10 mouse cellular contexts compared by ENCODE assay signal in the genomic region with DNA sequence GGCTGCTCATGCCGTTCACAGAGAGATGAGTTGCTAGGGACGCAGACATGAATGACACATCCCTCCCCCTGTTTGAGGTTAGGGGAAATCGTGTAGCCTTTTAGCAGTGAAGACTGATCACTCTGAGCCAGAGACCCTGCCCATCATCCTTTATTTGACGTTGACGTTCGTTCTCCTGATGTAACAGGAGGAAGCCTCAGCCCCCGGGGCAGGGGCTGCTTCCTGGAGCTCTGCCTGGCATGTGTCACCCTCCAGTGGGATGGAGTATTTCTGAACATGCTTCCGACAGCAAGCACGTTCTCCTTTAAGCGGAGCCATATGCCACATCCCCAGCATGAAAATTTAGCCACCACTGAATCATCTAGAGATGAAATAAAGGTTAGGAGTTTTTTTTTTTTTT.
DNase-seq lines count a peak whose midpoint lies in the region; ATAC-seq and TF ChIP-seq lines count a peak whose summit lies in the region.
"Had no signal": no experiment of that assay in that cellular context is flagged by ENCODE, and none has a peak within 500 bp of the region (broad histone marks: within the 10 kb centered on the region; RNA-seq: fewer than 3 reads in every experiment).

No protein-coding gene starts in this region.

- peak overlapping the region; percentile 24 for H3K4me2 ChIP-seq in midbrain, embryonic 16.5 days (ENCODE audit: low read length)

- DNase-seq in midbrain, embryonic 10.5 days (ENCODE audit: low spot score) = no peak
- DNase-seq in frontal cortex, postnatal 25 days (ENCODE audit: low spot score in 2 of 2) = peak; percentile 35 to 41
- peak; percentile 50 to 60 for DNase-seq in left cerebral cortex, adult 18-20 months (ENCODE audit: low spot score in 2 of 2)
- DNase-seq in right cerebral cortex, postnatal 4 days = peak; percentile 29
- DNase-seq in heart, postnatal 14 days = no peak
- DNase-seq in heart, adult 2 months = no peak
- no peak for DNase-seq in thymus, postnatal 36 days
- DNase-seq: lung, postnatal 14 days; thymus, postnatal 14 days had no signal

- no peak overlapping the region for H3K4me3 ChIP-seq in midbrain, embryonic 16.5 days (ENCODE audit: low read depth, low read length)
- no peak overlapping the region for H3K4me3 ChIP-seq in midbrain, embryonic 10.5 days
- H3K4me3 ChIP-seq in heart, adult 2 months = no peak overlapping the region

- no peak for TF ChIP-seq POLR2A in heart, adult 2 months (IDR thresholded peaks at IDR 0.05; ENCODE audit: insufficient read depth, low read depth, low read length)

- peaks cover 11% of the 10 kb centered on the region for H3K4me1 ChIP-seq in midbrain, embryonic 16.5 days (ENCODE audit: control insufficient read depth, insufficient read depth, low read length)
- peaks cover 4% of the 10 kb centered on the region; the same call in 1 of the 2 replicates for H3K4me1 ChIP-seq in midbrain, embryonic 10.5 days
- H3K4me1 ChIP-seq in heart, adult 2 months (ENCODE audit: control insufficient read depth, insufficient read depth, low read length) = no peaks in the 10 kb centered on the region

- intact Hi-C loops in heart, postnatal 14 days (cut with DNase I) = no loop called here
- intact Hi-C loops in heart, adult 2 months (cut with DNase I) = no loop called here

- no peaks in the 10 kb centered on the region for H3K79me2 ChIP-seq in heart, adult 2 months (replicated peaks; ENCODE audit: control insufficient read depth, insufficient read depth, low read length)

- TF ChIP-seq EP300 in heart, adult 2 months (IDR thresholded peaks at IDR 0.05; ENCODE audit: insufficient read depth, low read depth, low read length) = no peak

- no peak overlapping the region for H3K9ac ChIP-seq in midbrain, embryonic 16.5 days (ENCODE audit: low read depth, low read length)
- no peak overlapping the region for H3K9ac ChIP-seq in heart, adult 2 months (ENCODE audit: low read depth, low read length)

- no peaks in the 10 kb centered on the region for H3K27me3 ChIP-seq in midbrain, embryonic 16.5 days (ENCODE audit: control insufficient read depth, insufficient read depth, low read depth, low read length)
- H3K27me3 ChIP-seq in midbrain, embryonic 10.5 days (ENCODE audit: low read depth, poor library complexity, severe bottlenecking) = no peaks in the 10 kb centered on the region
- H3K27me3 ChIP-seq in heart, adult 2 months (ENCODE audit: control insufficient read depth, insufficient read depth, low read length) = no peaks in the 10 kb centered on the region

- no peaks in the 10 kb centered on the region for H3K9me3 ChIP-seq in midbrain, embryonic 16.5 days (replicated peaks; ENCODE audit: control insufficient read depth, low read length, poor library complexity, severe bottlenecking)
- no peaks in the 10 kb centered on the region for H3K9me3 ChIP-seq in midbrain, embryonic 10.5 days (replicated peaks)

- 39% methylated on average over 10 of the region's 10 CpGs for WGBS in midbrain, embryonic 16.5 days
- 65% methylated on average over 10 of the region's 10 CpGs for WGBS in midbrain, embryonic 10.5 days
- 47% methylated on average over 10 of the region's 10 CpGs for WGBS in heart, adult 2 months

- ATAC-seq in midbrain, embryonic 16.5 days = 0 out of 2 replicates have a peak, but pooled peaks have one; percentile 25

- no peak for TF ChIP-seq CTCF in heart, adult 2 months (IDR thresholded peaks at IDR 0.05)

- no peak overlapping the region for H3K27ac ChIP-seq in midbrain, embryonic 16.5 days (ENCODE audit: low read length)
- no peak overlapping the region for H3K27ac ChIP-seq in midbrain, embryonic 10.5 days (replicated peaks)
- no peak overlapping the region for H3K27ac ChIP-seq in heart, adult 2 months

- no peaks in the 10 kb centered on the region for H3K36me3 ChIP-seq in midbrain, embryonic 16.5 days (ENCODE audit: control insufficient read depth, insufficient read depth, low read length)
- H3K36me3 ChIP-seq in midbrain, embryonic 10.5 days = no peaks in the 10 kb centered on the region
- no peaks in the 10 kb centered on the region for H3K36me3 ChIP-seq in heart, adult 2 months (ENCODE audit: control insufficient read depth, insufficient read depth, low read length)

Comparison
In these comparisons a context has a peak if more than half of its experiments do, and no peak if none do; other contexts are left out.
1. DNase-seq: peak in frontal cortex, postnatal 25 days (2 of 2), left cerebral cortex, adult 18-20 months (2 of 2) and right cerebral cortex, postnatal 4 days (single experiment); none in midbrain, embryonic 10.5 days (single experiment), heart, postnatal 14 days (0 of 2), heart, adult 2 months (0 of 2) and thymus, postnatal 36 days (0 of 2).